Comparison of ENCODE assay signal across 8 mouse cellular contexts in the genomic region with DNA sequence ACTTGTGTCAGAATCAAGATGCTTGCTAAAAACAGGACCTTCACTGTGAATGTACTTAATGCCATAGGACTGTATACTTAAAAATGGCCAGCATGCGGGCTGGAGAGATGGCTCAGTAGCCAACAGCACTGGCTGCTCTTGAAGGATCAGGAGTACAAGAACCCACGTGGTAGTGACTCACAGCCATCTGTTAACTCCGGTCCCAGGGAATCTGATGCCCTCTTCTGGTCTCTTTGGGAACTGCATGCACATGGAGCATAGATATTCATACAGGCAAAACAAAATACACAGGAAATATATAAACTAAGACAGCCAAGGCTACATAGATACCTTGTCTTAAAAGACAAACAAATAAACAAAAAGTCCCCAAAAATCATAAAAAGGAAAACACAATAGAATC. TPM values are rescaled to one million over a fixed set of nuclear protein-coding genes. Genes with fewer than 3 reads are reported as not detected.
DNase-seq lines count a peak whose midpoint lies in the region; ATAC-seq lines count a peak whose summit lies in the region.

No protein-coding gene starts in this region.

- no peaks in the 10 kb centered on the region; the same call in 1 of the 2 replicates for H3K9me3 ChIP-seq in midbrain, embryonic 10.5 days (replicated peaks)
- H3K9me3 ChIP-seq in midbrain, embryonic 16.5 days (replicated peaks; ENCODE audit: control insufficient read depth, low read length, poor library complexity, severe bottlenecking): no peaks in the 10 kb centered on the region
- H3K9me3 ChIP-seq in embryonic facial prominence, embryonic 10.5 days: peaks cover 9% of the 10 kb centered on the region; the same call in 1 of the 2 replicates
- H3K9me3 ChIP-seq in hindbrain, embryonic 16.5 days (ENCODE audit: control insufficient read depth, low read length): no peaks in the 10 kb centered on the region
- no peaks in the 10 kb centered on the region; the same call in 1 of the 2 replicates for H3K9me3 ChIP-seq in limb, embryonic 11.5 days (ENCODE audit: control insufficient read depth, low read length)

- ATAC-seq in midbrain, embryonic 16.5 days: no peak
- ATAC-seq in hindbrain, embryonic 16.5 days: 0 out of 2 replicates have a peak, but pooled peaks have one; percentile 43
- ATAC-seq in limb, embryonic 11.5 days (ENCODE audit: insufficient number of reproducible peaks, low FRiP score, low TSS enrichment, low read depth): no peak

- 44% methylated on average over 3 of the region's 3 CpGs for WGBS in midbrain, embryonic 10.5 days
- 41% methylated on average over 3 of the region's 3 CpGs for WGBS in midbrain, embryonic 16.5 days
- 46% methylated on average over 3 of the region's 3 CpGs for WGBS in embryonic facial prominence, embryonic 10.5 days
- 41% methylated on average over 3 of the region's 3 CpGs for WGBS in hindbrain, embryonic 16.5 days
- WGBS in limb, embryonic 11.5 days: 49% methylated on average over 3 of the region's 3 CpGs

- peaks cover 18% of the 10 kb centered on the region for H3K4me1 ChIP-seq in midbrain, embryonic 10.5 days
- peaks cover 7% of the 10 kb centered on the region for H3K4me1 ChIP-seq in midbrain, embryonic 16.5 days (ENCODE audit: control insufficient read depth, insufficient read depth, low read length)
- H3K4me1 ChIP-seq in embryonic facial prominence, embryonic 10.5 days: peaks cover 14% of the 10 kb centered on the region
- peaks cover 4% of the 10 kb centered on the region; the same call in 1 of the 2 replicates for H3K4me1 ChIP-seq in hindbrain, embryonic 16.5 days (ENCODE audit: control insufficient read depth, insufficient read depth, low read depth, low read length)
- H3K4me1 ChIP-seq in limb, embryonic 11.5 days (ENCODE audit: control insufficient read depth, insufficient read depth, low read length): no peaks in the 10 kb centered on the region

- peak; percentile 64 for DNase-seq in midbrain, embryonic 10.5 days (ENCODE audit: low spot score)
- DNase-seq in adrenal gland, postnatal 14 days: peak; percentile 90
- peak; percentile 65 for DNase-seq in embryonic facial prominence, embryonic 10.5 days (ENCODE audit: low spot score)
- peak; percentile 77 for DNase-seq in limb, embryonic 11.5 days (ENCODE audit: low spot score)
- DNase-seq in retina, adult 2 months (ENCODE audit: low read depth, low spot score): peak; percentile 59
- peak; percentile 88 for DNase-seq in thymus, postnatal 4 days

- H3K4me3 ChIP-seq in midbrain, embryonic 10.5 days: no peak overlapping the region
- no peak overlapping the region for H3K4me3 ChIP-seq in midbrain, embryonic 16.5 days (ENCODE audit: low read depth, low read length)
- no peak overlapping the region for H3K4me3 ChIP-seq in embryonic facial prominence, embryonic 10.5 days
- no peak overlapping the region for H3K4me3 ChIP-seq in hindbrain, embryonic 16.5 days (ENCODE audit: low read length)
- H3K4me3 ChIP-seq in limb, embryonic 11.5 days (ENCODE audit: low read depth, low read length): no peak overlapping the region

- H3K27me3 ChIP-seq in midbrain, embryonic 10.5 days (ENCODE audit: low read depth, poor library complexity, severe bottlenecking): no peaks in the 10 kb centered on the region
- no peaks in the 10 kb centered on the region for H3K27me3 ChIP-seq in midbrain, embryonic 16.5 days (ENCODE audit: control insufficient read depth, insufficient read depth, low read depth, low read length)
- no peaks in the 10 kb centered on the region for H3K27me3 ChIP-seq in embryonic facial prominence, embryonic 10.5 days (replicated peaks; ENCODE audit: low read depth, poor library complexity, severe bottlenecking)
- H3K27me3 ChIP-seq in hindbrain, embryonic 16.5 days (replicated peaks; ENCODE audit: control insufficient read depth, insufficient read depth, low read length): no peaks in the 10 kb centered on the region
- H3K27me3 ChIP-seq in limb, embryonic 11.5 days (ENCODE audit: control insufficient read depth, insufficient read depth, low read length): no peaks in the 10 kb centered on the region

- H3K27ac ChIP-seq in midbrain, embryonic 10.5 days (replicated peaks): no peak overlapping the region
- H3K27ac ChIP-seq in midbrain, embryonic 16.5 days (ENCODE audit: low read length): no peak overlapping the region
- no peak overlapping the region for H3K27ac ChIP-seq in embryonic facial prominence, embryonic 10.5 days (replicated peaks)
- no peak overlapping the region for H3K27ac ChIP-seq in hindbrain, embryonic 16.5 days (ENCODE audit: low read depth, low read length)
- H3K27ac ChIP-seq in limb, embryonic 11.5 days (replicated peaks; ENCODE audit: low read depth, low read length): no peak overlapping the region

- H3K4me2 ChIP-seq in midbrain, embryonic 16.5 days (ENCODE audit: low read length): no peak overlapping the region
- no peak overlapping the region for H3K4me2 ChIP-seq in hindbrain, embryonic 16.5 days (ENCODE audit: low read length)
- H3K4me2 ChIP-seq in limb, embryonic 11.5 days (ENCODE audit: low read depth, severe bottlenecking): no peak overlapping the region

- no peak overlapping the region for H3K9ac ChIP-seq in midbrain, embryonic 16.5 days (ENCODE audit: low read depth, low read length)
- H3K9ac ChIP-seq in hindbrain, embryonic 16.5 days (ENCODE audit: low read depth, low read length): no peak overlapping the region
- H3K9ac ChIP-seq in limb, embryonic 11.5 days (ENCODE audit: low read length): no peak overlapping the region

- peaks cover 34% of the 10 kb centered on the region for H3K36me3 ChIP-seq in midbrain, embryonic 10.5 days
- H3K36me3 ChIP-seq in midbrain, embryonic 16.5 days (ENCODE audit: control insufficient read depth, insufficient read depth, low read length): no peaks in the 10 kb centered on the region; the same call in 1 of the 2 replicates
- H3K36me3 ChIP-seq in embryonic facial prominence, embryonic 10.5 days (replicated peaks): peaks cover 40% of the 10 kb centered on the region
- no peaks in the 10 kb centered on the region for H3K36me3 ChIP-seq in hindbrain, embryonic 16.5 days (ENCODE audit: control insufficient read depth, insufficient read depth, low read length)
- H3K36me3 ChIP-seq in limb, embryonic 11.5 days (ENCODE audit: control insufficient read depth, insufficient read depth, low read length): peaks cover 4% of the 10 kb centered on the region; the same call in 1 of the 2 replicates

RNA-seq across cellular contexts. Expression of a gene that starts 5.5 kb away (rescaled TPM):
- 21.3 and 22.1 TPM in 2 replicates for polyA plus RNA-seq in midbrain, embryonic 10.5 days (2016; fragmentation: Nextera tagmentation; extraction: Ambion mirVana)
- 19.0 and 21.6 TPM in 2 replicates for polyA plus RNA-seq in midbrain, embryonic 16.5 days (2015; fragmentation: Nextera tagmentation; extraction: Ambion mirVana)
- total RNA-seq in adrenal gland, postnatal 14 days (2021): 3.9 and 6.8 TPM in 2 replicates
- polyA plus RNA-seq in embryonic facial prominence, embryonic 10.5 days (2016; fragmentation: Nextera tagmentation; extraction: Ambion mirVana): 16.0 and 16.7 TPM in 2 replicates
- polyA plus RNA-seq in hindbrain, embryonic 16.5 days (2015; fragmentation: Nextera tagmentation; extraction: Ambion mirVana): 16.8 and 17.7 TPM in 2 replicates
- 17.8 and 20.2 TPM in 2 replicates for polyA plus RNA-seq in limb, embryonic 11.5 days (2014; fragmentation: Nextera tagmentation; extraction: Ambion mirVana)

RNA-seq across cellular contexts. Expression of a gene that starts 11.5 kb away (rescaled TPM):
- 11.0 and 11.3 TPM in 2 replicates for polyA plus RNA-seq in midbrain, embryonic 10.5 days (2016; fragmentation: Nextera tagmentation; extraction: Ambion mirVana)
- 16.2 and 17.1 TPM in 2 replicates for polyA plus RNA-seq in midbrain, embryonic 16.5 days (2015; fragmentation: Nextera tagmentation; extraction: Ambion mirVana)
- total RNA-seq in adrenal gland, postnatal 14 days (2021): 25.6 and 29.0 TPM in 2 replicates
- 14.1 and 15.1 TPM in 2 replicates for polyA plus RNA-seq in embryonic facial prominence, embryonic 10.5 days (2016; fragmentation: Nextera tagmentation; extraction: Ambion mirVana)
- 11.6 and 17.7 TPM in 2 replicates for polyA plus RNA-seq in hindbrain, embryonic 16.5 days (2015; fragmentation: Nextera tagmentation; extraction: Ambion mirVana)
- polyA plus RNA-seq in limb, embryonic 11.5 days (2014; fragmentation: Nextera tagmentation; extraction: Ambion mirVana): 14.2 and 15.6 TPM in 2 replicates

RNA-seq across cellular contexts. Expression of a gene that starts 58.9 kb away (rescaled TPM):
- polyA plus RNA-seq in midbrain, embryonic 10.5 days (2016; fragmentation: Nextera tagmentation; extraction: Ambion mirVana): 0.86 and 1.1 TPM in 2 replicates
- 50.3 and 65.8 TPM in 2 replicates for polyA plus RNA-seq in midbrain, embryonic 16.5 days (2015; fragmentation: Nextera tagmentation; extraction: Ambion mirVana)
- 16.3 and 17.2 TPM in 2 replicates for total RNA-seq in adrenal gland, postnatal 14 days (2021)
- polyA plus RNA-seq in embryonic facial prominence, embryonic 10.5 days (2016; fragmentation: Nextera tagmentation; extraction: Ambion mirVana): 0.45 and 0.74 TPM in 2 replicates
- 58.2 and 66.8 TPM in 2 replicates for polyA plus RNA-seq in hindbrain, embryonic 16.5 days (2015; fragmentation: Nextera tagmentation; extraction: Ambion mirVana)
- 0.47 TPM in 1 of 2 replicates, not detected in the other for polyA plus RNA-seq in limb, embryonic 11.5 days (2014; fragmentation: Nextera tagmentation; extraction: Ambion mirVana)

Comparison
In these comparisons a context has a peak if more than half of its experiments do, and no peak if none do; other contexts are left out.
1. RNA of a gene that starts 58.9 kb away (polyA plus RNA-seq): 50.3 to 65.8 TPM in midbrain, embryonic 16.5 days and 58.2 to 66.8 TPM in hindbrain, embryonic 16.5 days; 0.86 to 1.1 TPM in midbrain, embryonic 10.5 days, 0.45 to 0.74 TPM in embryonic facial prominence, embryonic 10.5 days and 0.47 TPM in limb, embryonic 11.5 days; every median in the first group is over 10 times any median in the second.
2. Peak in every context shown above with its lines, with median percentiles within 50 percentile points of each other: DNase-seq.